Mouse (Mus musculus) lung, postnatal 36 days (tissue): ENCODE measurements around the gene LTO1.

Source experiments
- DNase-seq: peaks from one replicate; pipeline ENCODE4 v3.0.0; 2022; ENCODE audit warnings: mixed read lengths

The LTO1 gene

DNA sequence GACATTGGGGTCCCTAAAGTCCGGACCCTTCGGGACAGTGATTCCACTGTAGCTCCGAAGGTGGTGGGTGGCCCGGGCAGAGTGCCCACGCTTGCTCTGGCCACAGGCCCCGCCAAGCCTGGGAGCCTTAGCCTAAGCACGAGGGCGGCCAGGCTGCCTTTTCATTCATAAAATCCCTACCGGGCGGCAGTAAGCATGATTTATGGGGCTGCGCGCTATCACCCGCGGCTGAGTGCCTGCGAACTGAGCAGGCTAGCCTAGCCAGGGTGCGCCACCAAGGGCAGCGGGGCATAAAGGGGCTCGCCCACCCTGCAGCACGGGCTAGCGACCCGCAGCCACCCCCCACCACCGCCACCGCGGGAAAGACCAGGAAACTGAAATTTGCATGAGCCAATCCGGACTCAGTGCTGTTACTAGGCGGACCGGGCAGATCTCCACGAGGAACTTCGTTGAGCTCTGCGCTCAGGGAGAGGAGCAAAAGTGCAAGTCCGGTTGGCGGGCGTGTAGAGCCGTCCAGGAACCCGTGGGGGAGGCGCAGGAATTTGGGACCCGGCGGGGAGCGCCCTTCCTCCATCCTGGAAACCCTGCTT lies 26.4 kb downstream of the LTO1 start:
- DNase-seq, result peak; percentile 92

DNA sequence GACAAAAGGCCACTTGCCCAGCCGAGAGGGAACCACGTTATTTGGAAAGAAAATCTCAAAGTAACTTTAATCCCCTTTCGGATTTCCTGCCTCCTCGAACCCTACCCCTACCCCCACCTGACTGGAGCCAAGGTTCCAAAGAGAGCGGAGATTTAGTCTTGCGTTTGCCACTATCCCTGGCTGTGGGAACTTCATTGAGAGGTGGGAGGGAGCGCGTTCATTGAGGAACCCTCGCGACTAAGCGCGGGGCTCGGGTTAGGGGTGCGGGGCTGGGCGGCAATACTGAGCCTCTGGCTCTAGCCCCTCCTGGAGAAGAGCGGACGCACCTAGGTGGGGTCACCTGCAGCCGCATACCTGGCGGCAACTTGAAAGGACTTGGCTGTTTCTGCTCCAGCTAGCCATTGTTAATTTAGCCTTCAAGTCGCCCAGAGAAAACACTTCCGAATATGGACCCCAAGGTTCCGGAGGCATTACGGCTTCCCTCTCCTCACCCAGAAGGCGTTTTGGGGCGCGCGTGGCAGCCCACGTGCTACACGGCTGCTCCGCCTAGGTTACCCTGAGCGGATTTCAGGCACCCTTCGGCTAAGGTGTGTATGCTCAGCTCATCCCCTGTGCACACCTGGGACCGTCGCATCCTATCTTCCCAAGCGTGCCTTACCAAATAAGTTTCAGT lies 27.3 kb downstream of the LTO1 start:
- DNase-seq, result peak; percentile 28

DNA sequence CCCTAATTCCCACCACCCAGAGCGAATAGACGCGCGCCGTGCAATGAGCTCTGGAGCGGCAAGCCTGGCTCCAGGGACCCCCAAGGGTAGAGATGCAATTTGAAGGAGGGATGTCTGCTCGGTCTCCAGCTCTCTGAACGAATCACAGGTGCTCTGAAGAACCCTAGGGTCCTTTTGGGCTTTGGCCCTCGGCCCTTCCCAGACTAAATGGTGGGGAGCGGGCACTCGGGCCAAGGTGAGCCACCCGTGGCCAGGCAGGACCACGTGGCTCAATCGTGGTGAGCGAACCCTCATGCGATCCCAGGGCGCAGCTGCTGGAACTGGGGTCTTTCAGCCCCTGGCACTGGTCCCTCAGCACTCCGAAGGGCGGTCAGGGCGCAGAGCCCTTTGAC lies 27.8 kb downstream of the LTO1 start:
- DNase-seq, result no peak

DNA sequence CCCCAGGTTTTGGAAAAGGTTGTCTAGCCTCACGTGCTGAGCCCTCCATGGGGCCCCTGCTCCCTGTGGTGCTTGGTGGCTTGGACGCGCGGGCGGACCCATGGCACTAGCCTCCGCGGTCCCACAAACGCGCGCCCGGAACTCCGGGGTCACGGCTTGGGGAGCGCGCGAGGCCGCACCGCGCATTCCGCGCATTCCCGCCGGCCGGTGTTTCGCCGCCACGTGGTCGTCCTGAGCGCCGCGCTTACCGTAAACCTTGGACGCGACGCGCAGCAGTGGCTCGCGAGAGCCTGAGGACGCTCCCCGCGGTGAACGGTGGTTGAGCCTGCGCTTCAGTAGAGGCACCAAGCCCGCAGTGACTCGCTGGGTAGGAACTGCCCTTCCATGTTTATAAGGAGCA lies 28.4 kb downstream of the LTO1 start:
- DNase-seq, result peak; percentile 80

GRCm38 (mm10) chr7:144958509-144959395 lies 43.9 kb downstream of the LTO1 start:
- no peak for DNase-seq

GRCm38 (mm10) chr7:144963911-144964310 lies 49.0 kb downstream of the LTO1 start:
- DNase-seq, result no peak

GRCm38 (mm10) chr7:144964316-144964715 lies 49.4 kb downstream of the LTO1 start:
- DNase-seq, result no peak

DNA sequence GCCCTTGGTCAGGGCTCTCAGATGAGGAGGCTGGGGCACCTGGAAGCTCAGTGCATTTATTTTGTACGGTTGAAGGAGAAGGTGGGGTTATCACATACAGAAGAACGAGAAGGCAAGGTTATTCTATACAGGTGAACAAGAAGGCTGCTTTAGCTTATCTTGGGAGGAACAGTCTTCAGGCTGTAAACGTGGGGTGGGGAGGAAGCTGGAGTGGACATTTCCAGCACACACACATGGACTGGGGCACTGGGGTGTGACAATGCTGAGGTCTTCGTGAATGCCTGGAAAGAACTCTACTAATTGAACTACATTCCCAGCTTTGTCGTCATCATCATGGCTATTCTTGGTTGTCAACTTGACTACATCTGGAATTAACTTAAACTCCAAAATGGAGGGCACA lies 51.0 kb downstream of the LTO1 start:
- no peak for DNase-seq

- DNase-seq, result peak; percentile 21
These were observed 56.3 kb downstream of the LTO1 start for GRCm38 (mm10) chr7:144970997-144971768.

DNA sequence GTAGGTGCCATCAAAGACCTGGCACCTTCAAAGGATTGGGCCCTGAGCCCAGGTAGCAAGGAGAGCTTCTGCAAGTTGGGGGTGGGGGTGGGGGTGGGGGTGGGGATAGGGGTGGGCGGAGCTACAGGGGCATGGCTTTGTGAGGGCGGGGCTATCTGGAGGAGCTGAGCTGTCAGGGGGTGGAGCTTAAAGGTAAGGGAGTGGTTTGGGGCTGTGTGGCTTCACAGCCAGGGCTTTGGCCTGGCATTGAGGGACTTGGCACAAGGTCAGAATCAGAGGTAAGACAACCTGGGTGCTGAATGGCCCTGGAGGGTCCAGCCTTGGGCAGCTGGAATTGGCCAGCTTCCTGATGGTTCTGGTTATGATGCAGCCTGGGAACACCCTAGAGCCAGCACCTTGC lies 56.9 kb downstream of the LTO1 start:
- no peak for DNase-seq

DNA sequence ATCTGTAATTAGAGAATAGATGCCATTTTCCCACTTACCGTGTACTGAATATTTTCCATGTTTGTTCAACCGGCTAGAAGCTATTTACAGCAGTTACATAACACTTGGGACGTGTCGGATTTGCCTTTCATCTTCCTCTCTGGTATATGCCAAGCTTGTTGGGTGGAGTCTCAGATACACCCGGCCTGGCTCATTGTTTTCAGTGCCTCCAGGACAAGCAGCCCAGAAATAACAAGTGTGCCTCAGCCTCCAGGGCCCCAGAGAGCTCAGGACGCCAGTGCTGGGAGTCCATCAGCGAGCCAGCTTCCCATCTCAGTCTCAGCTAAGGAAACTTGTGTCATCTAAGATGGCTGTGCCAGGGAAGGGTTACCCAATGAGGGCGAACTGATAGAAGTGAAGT lies 58.6 kb downstream of the LTO1 start:
- peak; percentile 78 for DNase-seq

DNA sequence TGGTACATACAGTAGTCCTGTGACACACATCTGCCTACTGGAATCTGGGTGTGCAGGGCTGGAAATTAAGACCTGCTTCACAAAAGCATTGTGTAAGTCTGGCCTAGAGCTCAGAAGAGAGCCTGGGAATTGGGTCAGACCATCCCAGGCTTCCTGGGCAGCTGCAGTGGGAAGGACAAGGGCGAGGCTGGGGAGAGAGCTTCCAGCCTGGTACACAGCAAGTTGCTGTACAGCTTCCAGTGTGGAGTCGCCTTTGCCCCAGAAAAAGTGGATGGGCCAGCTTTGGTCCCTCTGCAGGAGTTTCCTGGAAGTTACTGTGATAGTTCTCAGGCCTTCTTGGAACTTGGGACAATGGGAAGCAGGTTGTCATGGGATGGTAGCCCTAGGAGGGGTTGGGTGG lies 62.2 kb downstream of the LTO1 start:
- DNase-seq, result no peak

DNA sequence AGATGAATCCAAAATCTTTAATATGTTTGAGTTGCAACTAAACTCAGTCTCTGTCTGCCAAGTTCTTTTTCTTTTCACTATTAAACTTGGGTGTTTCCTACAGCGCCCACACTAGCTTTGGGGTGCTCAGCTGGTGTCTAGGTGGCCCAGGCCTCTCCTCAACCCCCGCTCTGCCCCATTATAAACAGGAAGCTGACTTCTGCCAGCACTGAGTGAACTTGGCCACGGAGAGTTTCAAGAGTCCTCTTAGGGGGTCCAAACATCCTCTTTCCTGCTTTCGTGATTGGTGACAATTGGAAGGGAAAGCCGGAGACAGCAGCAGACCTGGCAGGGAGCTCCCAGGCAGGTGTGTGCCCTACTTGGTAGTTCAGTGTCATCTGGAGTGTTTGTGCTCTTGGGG lies 64.9 kb downstream of the LTO1 start:
- DNase-seq, result peak; percentile 63
